Mouse (Mus musculus): ENCODE data around the gene Hist3h2ba. TPM values are rescaled to one million over a fixed set of nuclear protein-coding genes. Genes with fewer than 3 reads are reported as not detected.

Hist3h2ba gene
- polyA plus RNA-seq, 1 experiment from 2014 or later = 223 TPM

- no peak overlapping the region for H3K9ac ChIP-seq (replicated peaks)
- peaks cover 35% of the 10 kb centered on the region for H3K36me3 ChIP-seq
- no peaks in the 10 kb centered on the region for H3K9me3 ChIP-seq
- no peak for ATAC-seq (ENCODE audit: low FRiP score, low read depth)
- H3K4me2 ChIP-seq (replicated peaks) = no peak overlapping the region
- no peak overlapping the region for H3K27ac ChIP-seq (replicated peaks)
- peaks cover 11% of the 10 kb centered on the region; the same call in 1 of the 2 replicates for H3K4me1 ChIP-seq
- H3K4me3 ChIP-seq = no peak overlapping the region
- no peaks in the 10 kb centered on the region for H3K27me3 ChIP-seq
- WGBS = 88% methylated on average over 21 of the region's 21 CpGs
These were observed 22.3 kb downstream of the Hist3h2ba start for GRCm38 (mm10) chr11:58970831-58971530.

- ATAC-seq (ENCODE audit: low FRiP score, low read depth) = no peak
- peaks cover 35% of the 10 kb centered on the region for H3K36me3 ChIP-seq
These were observed 23.1 kb downstream of the Hist3h2ba start for GRCm38 (mm10) chr11:58971796-58972195.

GRCm38 (mm10) chr11:58974414-58974813, 25.7 kb downstream of the Hist3h2ba start:
- no peaks in the 10 kb centered on the region for H3K9me3 ChIP-seq

More at GRCm38 (mm10) chr11:58971796-58972195, 23.1 kb downstream of the Hist3h2ba start:
- H3K27ac ChIP-seq (replicated peaks) = no peak overlapping the region
- H3K4me1 ChIP-seq = peaks cover 14% of the 10 kb centered on the region
- no peak overlapping the region for H3K4me3 ChIP-seq
- H3K9ac ChIP-seq (replicated peaks) = no peak overlapping the region
- WGBS = 92% methylated on average over 3 of the region's 3 CpGs
- no peaks in the 10 kb centered on the region for H3K27me3 ChIP-seq
- no peak overlapping the region for H3K4me2 ChIP-seq (replicated peaks)
- H3K9me3 ChIP-seq = no peaks in the 10 kb centered on the region

GRCm38 (mm10) chr11:58977150-58977549, 28.4 kb downstream of the Hist3h2ba start:
- H3K4me1 ChIP-seq = peaks cover 45% of the 10 kb centered on the region

More at GRCm38 (mm10) chr11:58974414-58974813, 25.7 kb downstream of the Hist3h2ba start:
- ATAC-seq (ENCODE audit: low FRiP score, low read depth) = no peak
- no peak overlapping the region for H3K4me3 ChIP-seq
- no peak overlapping the region for H3K27ac ChIP-seq (replicated peaks)
- no peaks in the 10 kb centered on the region for H3K27me3 ChIP-seq
- WGBS = 89% methylated on average over 3 of the region's 3 CpGs
- no peak overlapping the region for H3K9ac ChIP-seq (replicated peaks)
- H3K4me1 ChIP-seq = peaks cover 28% of the 10 kb centered on the region
- H3K4me2 ChIP-seq (replicated peaks) = no peak overlapping the region
- peaks cover 24% of the 10 kb centered on the region for H3K36me3 ChIP-seq

GRCm38 (mm10) chr11:58977607-58978026, 28.9 kb downstream of the Hist3h2ba start:
- Histone ChIP-seq H3K9ac (replicated peaks) (peak overlapping the region; percentile 97), H3K4me2 (replicated peaks) (peak overlapping the region; percentile 95), H3K27me3 (no peaks in the 10 kb centered on the region), H3K4me1 (peaks cover 45% of the 10 kb centered on the region), H3K4me3 (peak overlapping the region; percentile 95), H3K27ac (replicated peaks) (peak overlapping the region; percentile 75), H3K36me3 (peaks cover 16% of the 10 kb centered on the region), H3K9me3 (no peaks in the 10 kb centered on the region)
- 0 out of 2 replicates have a peak, but pooled peaks have one; percentile 11 for ATAC-seq (ENCODE audit: low FRiP score, low read depth)
- WGBS = under 1% methylated on average over 21 of the region's 21 CpGs

More at GRCm38 (mm10) chr11:58977150-58977549, 28.4 kb downstream of the Hist3h2ba start:
- peak overlapping the region; percentile 75 for H3K27ac ChIP-seq (replicated peaks)
- under 1% methylated on average over 29 of the region's 29 CpGs for WGBS
- H3K4me2 ChIP-seq (replicated peaks) = peak overlapping the region; percentile 95
- no peaks in the 10 kb centered on the region for H3K9me3 ChIP-seq
- H3K36me3 ChIP-seq = peaks cover 15% of the 10 kb centered on the region
- H3K27me3 ChIP-seq = no peaks in the 10 kb centered on the region
- no peak for ATAC-seq (ENCODE audit: low FRiP score, low read depth)
- H3K9ac ChIP-seq (replicated peaks) = peak overlapping the region; percentile 97
- H3K4me3 ChIP-seq = peak overlapping the region; percentile 95

GRCm38 (mm10) chr11:58978027-58978705, 29.4 kb downstream of the Hist3h2ba start, which contains the start of gene Trim11:
Gene Trim11 (plus strand): TSS chr11:58978093.
- Histone ChIP-seq H3K36me3 (peaks cover 21% of the 10 kb centered on the region), H3K4me2 (replicated peaks) (peak within 1 kb of the TSS; percentile 95), H3K27ac (replicated peaks) (peak within 1 kb of the TSS; percentile 75), H3K4me1 (peaks cover 45% of the 10 kb centered on the region), H3K9me3 (no peaks in the 10 kb centered on the region), H3K4me3 (peak within 1 kb of the TSS; percentile 95), H3K9ac (replicated peaks) (peak within 1 kb of the TSS; percentile 97), H3K27me3 (no peaks in the 10 kb centered on the region)
- under 1% methylated on average over 64 of the region's 64 CpGs for WGBS
- ATAC-seq (ENCODE audit: low FRiP score, low read depth) = peak; percentile 82

GRCm38 (mm10) chr11:58978706-58979030, 29.9 kb downstream of the Hist3h2ba start:
- Histone ChIP-seq H3K4me1 (peaks cover 45% of the 10 kb centered on the region), H3K9ac (replicated peaks) (peak overlapping the region; percentile 97), H3K4me3 (peak overlapping the region; percentile 95), H3K27me3 (no peaks in the 10 kb centered on the region), H3K4me2 (replicated peaks) (peak overlapping the region; percentile 95), H3K9me3 (no peaks in the 10 kb centered on the region), H3K27ac (replicated peaks) (no peak overlapping the region), H3K36me3 (peaks cover 24% of the 10 kb centered on the region)
- WGBS = 3% methylated on average over 5 of the region's 5 CpGs
- no peak; the same call in 1 of the 2 replicates for ATAC-seq (ENCODE audit: low FRiP score, low read depth)

- H3K27ac ChIP-seq (replicated peaks) = no peak overlapping the region
- H3K9ac ChIP-seq (replicated peaks) = peak overlapping the region; percentile 97
- H3K4me1 ChIP-seq = peaks cover 41% of the 10 kb centered on the region
- peak overlapping the region; percentile 95 for H3K4me2 ChIP-seq (replicated peaks)
- peak overlapping the region; percentile 95 for H3K4me3 ChIP-seq
- no peaks in the 10 kb centered on the region for H3K27me3 ChIP-seq
- no peak for ATAC-seq (ENCODE audit: low FRiP score, low read depth)
- no peaks in the 10 kb centered on the region for H3K9me3 ChIP-seq
- WGBS = 88% methylated on average over 3 of the region's 3 CpGs
- H3K36me3 ChIP-seq = peaks cover 29% of the 10 kb centered on the region
These were observed 30.5 kb downstream of the Hist3h2ba start for GRCm38 (mm10) chr11:58979183-58979582.

GRCm38 (mm10) chr11:58979661-58980060, 30.9 kb downstream of the Hist3h2ba start:
- Histone ChIP-seq H3K27ac (replicated peaks) (no peak overlapping the region), H3K4me2 (replicated peaks) (peak overlapping the region; percentile 95), H3K4me3 (peak overlapping the region; percentile 95), H3K36me3 (peaks cover 33% of the 10 kb centered on the region), H3K9ac (replicated peaks) (peak overlapping the region; percentile 97), H3K9me3 (no peaks in the 10 kb centered on the region), H3K27me3 (no peaks in the 10 kb centered on the region), H3K4me1 (peaks cover 40% of the 10 kb centered on the region)
- 79% methylated on average over 7 of the region's 7 CpGs for WGBS
- no peak for ATAC-seq (ENCODE audit: low FRiP score, low read depth)

- Histone ChIP-seq H3K9ac (replicated peaks) (peak overlapping the region; percentile 97; the same call in 1 of the 2 replicates), H3K4me2 (replicated peaks) (0 out of 2 replicates have a peak overlapping the region, but pooled peaks have one; percentile 7), H3K4me1 (peaks cover 39% of the 10 kb centered on the region), H3K9me3 (no peaks in the 10 kb centered on the region), H3K27ac (replicated peaks) (no peak overlapping the region), H3K4me3 (no peak overlapping the region), H3K36me3 (peaks cover 42% of the 10 kb centered on the region), H3K27me3 (no peaks in the 10 kb centered on the region)
- 69% methylated on average over 5 of the region's 5 CpGs for WGBS
- no peak for ATAC-seq (ENCODE audit: low FRiP score, low read depth)
These were observed 31.8 kb downstream of the Hist3h2ba start for GRCm38 (mm10) chr11:58980381-58980990.

- Histone ChIP-seq H3K27ac (replicated peaks) (no peak overlapping the region), H3K4me2 (replicated peaks) (no peak overlapping the region), H3K36me3 (peaks cover 51% of the 10 kb centered on the region), H3K27me3 (no peaks in the 10 kb centered on the region), H3K4me1 (peaks cover 31% of the 10 kb centered on the region), H3K9me3 (no peaks in the 10 kb centered on the region), H3K4me3 (no peak overlapping the region), H3K9ac (replicated peaks) (no peak overlapping the region; the same call in 1 of the 2 replicates)
- WGBS = 48% methylated on average over 14 of the region's 14 CpGs
- ATAC-seq (ENCODE audit: low FRiP score, low read depth) = no peak
These were observed 33.1 kb downstream of the Hist3h2ba start for GRCm38 (mm10) chr11:58981541-58982447.

Measured in midbrain, embryonic 12.5 days (tissue).